Mouse (Mus musculus): ENCODE measurements around the gene Emc10.

DNA sequence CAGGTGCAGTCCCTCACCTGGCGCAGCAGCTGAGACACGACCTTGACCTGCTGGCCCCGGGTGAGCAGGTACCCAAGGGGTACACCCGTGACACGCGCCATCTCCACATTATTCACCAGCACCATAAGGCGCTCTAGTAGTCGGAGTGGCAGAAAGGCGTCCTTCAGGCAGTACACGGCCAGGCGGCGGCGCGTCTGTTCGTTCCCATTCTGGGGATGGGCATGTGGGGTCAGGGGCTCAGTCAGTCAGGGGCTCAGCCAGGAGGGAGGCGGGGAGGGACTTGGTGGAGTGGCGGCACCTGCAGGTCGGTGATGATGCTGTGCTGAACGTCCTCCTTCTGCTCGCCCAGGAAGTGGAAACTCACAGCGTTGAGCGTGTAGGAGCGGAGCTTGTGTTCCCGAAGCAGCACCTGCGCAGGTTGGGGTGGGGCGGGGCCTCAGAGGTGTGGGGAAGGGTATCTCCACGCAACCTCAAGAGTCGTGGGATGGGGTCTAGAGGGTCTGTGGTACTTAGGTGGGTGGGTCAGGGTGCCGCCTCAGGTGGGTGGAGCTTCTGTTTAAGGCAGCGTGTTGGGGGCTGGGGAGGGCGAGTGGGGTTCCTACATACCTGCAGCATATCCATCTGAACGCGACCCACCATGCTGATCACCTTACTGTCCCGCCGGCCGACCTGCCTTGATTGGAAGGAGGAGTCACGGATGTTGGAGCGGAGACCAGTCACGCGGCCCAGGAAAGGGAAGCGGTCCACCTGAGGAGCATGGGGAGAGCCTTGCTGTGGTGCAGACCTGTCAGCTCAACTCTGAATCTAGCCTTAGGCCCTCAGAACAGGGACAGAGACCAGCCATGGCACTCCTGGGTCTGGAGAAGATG lies 42.7 kb upstream of the Emc10 start:
- no peak for TF ChIP-seq POLR2A (IDR thresholded peaks at IDR 0.05; ENCODE audit: low read depth, low read length)
- TF ChIP-seq CTCF (IDR thresholded peaks at IDR 0.05; ENCODE audit: borderline replicate concordance, insufficient read depth, low read length), result no peak

Data from embryonic fibroblast, embryonic 13.5 days (primary cell).